Mouse (Mus musculus): ENCODE data around the gene Taf9b. TPM values are rescaled to one million over a fixed set of nuclear protein-coding genes. Genes with fewer than 3 reads are reported as not detected.
A peak's percentile ranks its signal among the peaks of the same experiment; 100 is the strongest.

The Taf9b gene
- polyA plus RNA-seq, 1 experiment from 2014 or later = 13.3 TPM

GRCm38 (mm10) chrX:106171106-106171852 is 49.7 kb downstream of the Taf9b start:
- no peaks in the 10 kb centered on the region for H3K4me1 ChIP-seq (ENCODE audit: control insufficient read depth, insufficient read depth, low read length)
- H3K4me2 ChIP-seq (ENCODE audit: low read depth, low read length) = peak overlapping the region; percentile 23
- no peaks in the 10 kb centered on the region for H3K36me3 ChIP-seq (replicated peaks; ENCODE audit: control insufficient read depth, insufficient read depth, low read depth, low read length)
- ATAC-seq (replicated peaks; ENCODE audit: insufficient number of reproducible peaks, low FRiP score, low TSS enrichment, low read depth) = peak; percentile 82
- peak overlapping the region; percentile 18; the same call in 1 of the 2 replicates for H3K4me3 ChIP-seq (ENCODE audit: low read depth, low read length)
- no peaks in the 10 kb centered on the region for H3K9me3 ChIP-seq (replicated peaks; ENCODE audit: control insufficient read depth, low read length)
- DNase-seq (ENCODE audit: low spot score) = peak; percentile 82
- no peaks in the 10 kb centered on the region for H3K27me3 ChIP-seq (ENCODE audit: control insufficient read depth, insufficient read depth, low read length)
- peak overlapping the region; percentile 28 for H3K9ac ChIP-seq (replicated peaks; ENCODE audit: low read length)
- no peak overlapping the region for H3K27ac ChIP-seq (replicated peaks; ENCODE audit: low read depth, low read length)
- WGBS = 27% methylated on average over 18 of the region's 18 CpGs

- no peaks in the 10 kb centered on the region for H3K27me3 ChIP-seq (ENCODE audit: control insufficient read depth, insufficient read depth, low read length)
- H3K9ac ChIP-seq (replicated peaks; ENCODE audit: low read length) = no peak overlapping the region
- DNase-seq (ENCODE audit: low spot score) (no peak), ATAC-seq (replicated peaks; ENCODE audit: insufficient number of reproducible peaks, low FRiP score, low TSS enrichment, low read depth) (no peak)
- H3K27ac ChIP-seq (replicated peaks; ENCODE audit: low read depth, low read length) = no peak overlapping the region
- 74% methylated on average over 1 of the region's 1 CpGs for WGBS
- H3K4me3 ChIP-seq (ENCODE audit: low read depth, low read length) = no peak overlapping the region
- H3K4me1 ChIP-seq (ENCODE audit: control insufficient read depth, insufficient read depth, low read length) = no peaks in the 10 kb centered on the region
- H3K9me3 ChIP-seq (replicated peaks; ENCODE audit: control insufficient read depth, low read length) = no peaks in the 10 kb centered on the region
- no peak overlapping the region for H3K4me2 ChIP-seq (ENCODE audit: low read depth, low read length)
- H3K36me3 ChIP-seq (replicated peaks; ENCODE audit: control insufficient read depth, insufficient read depth, low read depth, low read length) = no peaks in the 10 kb centered on the region
These were observed 55.9 kb downstream of the Taf9b start for GRCm38 (mm10) chrX:106165089-106165488.

GRCm38 (mm10) chrX:106164555-106164954 is 56.4 kb downstream of the Taf9b start:
- Histone ChIP-seq H3K4me1 (ENCODE audit: control insufficient read depth, insufficient read depth, low read length) (no peaks in the 10 kb centered on the region), H3K9ac (replicated peaks; ENCODE audit: low read length) (no peak overlapping the region), H3K4me3 (ENCODE audit: low read depth, low read length) (no peak overlapping the region), H3K27me3 (ENCODE audit: control insufficient read depth, insufficient read depth, low read length) (no peaks in the 10 kb centered on the region), H3K9me3 (replicated peaks; ENCODE audit: control insufficient read depth, low read length) (no peaks in the 10 kb centered on the region), H3K4me2 (ENCODE audit: low read depth, low read length) (no peak overlapping the region), H3K27ac (replicated peaks; ENCODE audit: low read depth, low read length) (no peak overlapping the region), H3K36me3 (replicated peaks; ENCODE audit: control insufficient read depth, insufficient read depth, low read depth, low read length) (no peaks in the 10 kb centered on the region)
- no peak for ATAC-seq (replicated peaks; ENCODE audit: insufficient number of reproducible peaks, low FRiP score, low TSS enrichment, low read depth)
- 77% methylated on average over 5 of the region's 5 CpGs for WGBS
- no peak for DNase-seq (ENCODE audit: low spot score)

GRCm38 (mm10) chrX:106163995-106164394 is 57.0 kb downstream of the Taf9b start:
- 55% methylated on average over 5 of the region's 5 CpGs for WGBS
- no peak overlapping the region for H3K4me2 ChIP-seq (ENCODE audit: low read depth, low read length)
- ATAC-seq (replicated peaks; ENCODE audit: insufficient number of reproducible peaks, low FRiP score, low TSS enrichment, low read depth) = no peak
- H3K4me1 ChIP-seq (ENCODE audit: control insufficient read depth, insufficient read depth, low read length) = no peaks in the 10 kb centered on the region
- H3K4me3 ChIP-seq (ENCODE audit: low read depth, low read length) = no peak overlapping the region
- H3K27ac ChIP-seq (replicated peaks; ENCODE audit: low read depth, low read length) = no peak overlapping the region
- H3K36me3 ChIP-seq (replicated peaks; ENCODE audit: control insufficient read depth, insufficient read depth, low read depth, low read length) = no peaks in the 10 kb centered on the region
- no peaks in the 10 kb centered on the region for H3K27me3 ChIP-seq (ENCODE audit: control insufficient read depth, insufficient read depth, low read length)
- H3K9ac ChIP-seq (replicated peaks; ENCODE audit: low read length) = no peak overlapping the region
- DNase-seq (ENCODE audit: low spot score) = no peak
- H3K9me3 ChIP-seq (replicated peaks; ENCODE audit: control insufficient read depth, low read length) = no peaks in the 10 kb centered on the region

Other genes starting within 250 kb of the Taf9b start
- 60.2 and 68.9 TPM in 2 replicates for gene Magt1, start 209.3 kb downstream of the Taf9b start, polyA plus RNA-seq (2014; fragmentation: Nextera tagmentation; extraction: Ambion mirVana)
- 312 and 369 TPM in 2 replicates for gene Cox7b, start 205.5 kb downstream of the Taf9b start, polyA plus RNA-seq (2014; fragmentation: Nextera tagmentation; extraction: Ambion mirVana)
- gene Atp7a, start 193.9 kb downstream of the Taf9b start, polyA plus RNA-seq (2014; fragmentation: Nextera tagmentation; extraction: Ambion mirVana) = 30.0 and 31.7 TPM in 2 replicates
- 0.36 and 0.38 TPM in 2 replicates for gene Tlr13, start 78.0 kb downstream of the Taf9b start, polyA plus RNA-seq (2014; fragmentation: Nextera tagmentation; extraction: Ambion mirVana)
- gene Pgk1, start 34.1 kb downstream of the Taf9b start, polyA plus RNA-seq (2014; fragmentation: Nextera tagmentation; extraction: Ambion mirVana) = 438 and 455 TPM in 2 replicates
- not detected in 2 replicates for gene Fnd3c2, start 34.2 kb upstream of the Taf9b start, polyA plus RNA-seq (2014; fragmentation: Nextera tagmentation; extraction: Ambion mirVana)